Mouse (Mus musculus): Measurements from ENCODE around the gene Bcl2.

Bcl2 gene

GRCm38 (mm10) chr1:106628279-106628678, 85.8 kb downstream of the Bcl2 start:
- DNase-seq (ENCODE audit: low spot score in 2 of 2), result no peak

- DNase-seq (ENCODE audit: low spot score in 2 of 2), result no peak
Observed at GRCm38 (mm10) chr1:106627241-106627640, 86.8 kb downstream of the Bcl2 start.

DNA sequence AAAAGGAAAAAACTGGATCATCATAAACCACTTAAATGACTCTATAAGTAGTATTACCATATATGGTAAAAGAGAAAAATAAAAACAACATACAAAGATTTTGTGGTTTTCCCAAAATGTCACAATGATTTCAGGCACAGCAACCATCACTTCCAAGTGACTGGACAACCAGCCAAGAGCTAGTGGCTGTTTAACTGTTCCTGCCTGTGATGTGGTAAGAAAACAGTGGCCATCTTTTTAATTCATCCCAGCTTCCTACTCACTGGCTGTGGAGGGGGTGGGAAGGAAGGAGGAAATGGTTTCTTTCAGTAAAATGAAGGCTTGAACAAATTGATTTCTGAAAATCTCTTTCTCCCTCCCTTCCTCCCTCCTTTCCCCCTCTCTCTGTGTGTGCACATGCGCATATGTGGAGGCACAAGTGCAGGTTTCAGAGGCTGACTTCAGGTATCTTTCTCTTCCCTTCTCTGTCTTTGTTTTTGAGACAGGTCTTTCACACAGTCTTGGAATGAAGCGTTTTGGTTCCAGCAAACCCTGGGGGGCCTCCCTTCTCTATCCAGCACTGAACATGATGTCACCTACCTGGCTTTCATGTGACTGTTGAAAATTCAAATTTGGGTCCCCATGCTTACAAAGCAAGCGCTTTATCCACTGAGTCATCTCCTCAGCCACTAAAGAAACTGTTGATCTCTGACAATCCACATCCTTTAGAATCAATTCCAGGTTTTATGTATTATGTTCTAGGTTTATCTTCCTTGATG, 93.7 kb downstream of the Bcl2 start:
- DNase-seq (ENCODE audit: low spot score in 2 of 2), result no peak

GRCm38 (mm10) chr1:106618814-106619213, 95.3 kb downstream of the Bcl2 start:
- DNase-seq (ENCODE audit: low spot score in 2 of 2), result no peak

GRCm38 (mm10) chr1:106616955-106617354, 97.1 kb downstream of the Bcl2 start:
- no peak for DNase-seq (ENCODE audit: low spot score in 2 of 2)

DNA sequence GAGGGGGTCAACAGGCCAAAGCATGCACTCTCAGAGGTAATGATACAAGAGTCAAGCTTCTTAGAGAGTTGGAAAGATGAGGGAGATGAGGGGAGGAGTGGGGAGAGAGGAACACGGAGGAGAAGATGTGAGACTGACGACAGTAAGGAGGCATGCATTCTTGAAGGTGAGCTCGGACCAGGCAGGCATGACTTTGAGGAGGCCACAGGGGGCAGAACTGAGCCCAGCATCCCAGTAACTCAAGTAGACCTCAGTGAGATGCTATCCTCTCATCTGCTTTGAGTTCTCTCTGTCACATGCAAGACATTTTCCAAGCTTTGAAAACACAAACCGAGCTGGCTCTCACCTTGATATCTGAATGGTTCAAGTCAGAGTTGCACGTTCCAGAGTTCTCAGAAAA, 100.7 kb downstream of the Bcl2 start:
- DNase-seq (ENCODE audit: low spot score in 2 of 2), result no peak

- peak; percentile 21 to 29 for DNase-seq (ENCODE audit: low spot score in 2 of 2)
Observed at GRCm38 (mm10) chr1:106612166-106613031, 101.7 kb downstream of the Bcl2 start.

DNA sequence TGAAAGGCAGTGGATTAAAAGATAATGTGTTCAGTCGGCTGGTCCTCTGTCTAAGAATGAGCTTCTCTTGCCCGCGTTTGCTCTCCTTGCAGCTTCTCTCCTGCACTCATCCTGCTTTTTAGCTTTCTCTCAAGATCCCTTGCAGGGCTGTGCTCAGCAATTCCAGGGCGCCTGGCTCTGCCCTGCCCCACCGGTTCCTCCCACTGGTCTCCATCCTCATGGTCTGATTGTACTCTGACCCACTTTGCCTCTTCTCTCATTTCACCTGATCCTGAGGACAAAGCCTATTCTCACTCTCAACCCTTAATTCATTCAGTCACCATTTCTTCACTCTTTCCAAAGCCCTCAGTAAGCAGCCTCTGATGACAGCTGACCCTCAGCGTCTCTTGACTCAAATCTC, 102.8 kb downstream of the Bcl2 start:
- no peak for DNase-seq (ENCODE audit: low spot score in 2 of 2)

DNA sequence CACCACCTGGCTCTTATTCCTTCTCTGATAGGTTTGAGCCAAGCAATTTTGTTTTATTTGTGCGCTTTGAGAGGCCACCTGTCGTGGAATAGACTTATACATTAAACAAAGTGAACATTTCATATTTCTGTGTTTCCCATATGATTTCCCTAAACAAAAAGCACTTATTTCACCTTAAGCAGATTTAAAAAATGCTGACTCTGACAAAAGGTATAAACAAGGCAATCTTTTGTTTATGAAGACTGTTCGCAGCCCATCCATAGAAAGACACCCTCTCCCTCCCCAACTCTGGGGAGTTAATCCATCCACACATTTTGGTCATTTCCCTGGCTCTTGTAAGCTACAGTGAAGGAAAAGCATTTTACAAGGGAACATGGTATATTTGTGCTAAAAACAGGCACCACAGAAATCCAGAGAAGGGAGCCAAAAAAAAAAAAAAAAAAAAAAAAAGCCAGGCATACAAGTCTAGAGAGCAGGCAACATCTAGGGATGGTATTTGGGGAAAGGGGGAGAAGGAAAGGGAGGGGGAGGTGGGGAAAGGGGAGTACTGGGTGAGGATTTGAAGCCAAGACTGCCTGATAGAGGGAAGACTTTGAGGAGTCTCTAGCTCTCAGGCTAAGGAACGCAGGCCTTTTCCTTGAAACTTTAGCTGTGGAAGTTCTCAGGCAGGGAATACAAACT, 105.8 kb downstream of the Bcl2 start:
- DNase-seq (ENCODE audit: low spot score in 2 of 2), result no peak

DNA sequence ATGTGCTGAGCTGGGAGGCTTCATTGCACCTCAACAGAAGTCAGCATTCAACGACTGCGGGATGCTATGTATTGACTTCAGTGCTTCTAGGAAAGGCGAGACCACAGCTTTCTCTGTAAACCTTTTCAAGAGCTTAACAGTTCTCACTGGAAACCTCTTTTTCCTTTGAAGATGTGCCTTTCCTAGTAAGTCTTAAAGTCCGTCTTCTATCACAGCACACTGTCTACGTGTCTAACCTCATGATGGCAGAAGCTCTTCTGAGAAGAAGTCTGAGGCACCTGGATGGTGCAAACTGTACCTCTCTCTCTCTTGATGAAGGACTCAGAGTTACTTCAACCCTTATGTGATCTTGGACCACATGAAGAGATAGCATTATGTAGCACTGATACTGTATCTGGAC, 107.1 kb downstream of the Bcl2 start:
- DNase-seq (ENCODE audit: low spot score in 2 of 2), result no peak

DNA sequence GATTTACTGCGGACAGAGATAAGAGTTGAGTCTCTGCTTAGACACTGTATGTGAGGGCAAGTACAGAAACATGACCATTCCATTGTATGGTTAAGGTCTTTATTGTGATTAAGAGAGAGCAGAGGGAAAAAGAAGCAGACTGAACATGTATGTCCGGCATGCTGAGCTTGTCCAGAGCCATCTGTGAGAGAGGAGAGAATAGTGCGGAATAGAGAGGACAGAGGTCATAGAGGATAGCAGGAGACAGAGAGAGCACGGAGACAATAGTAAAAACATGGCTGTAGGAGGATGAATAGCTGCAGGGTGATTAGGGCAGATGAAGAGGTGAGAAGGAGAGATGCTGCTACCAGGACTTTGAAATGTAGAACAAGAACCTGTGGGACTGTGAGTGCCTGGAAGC, 110.7 kb downstream of the Bcl2 start:
- DNase-seq (ENCODE audit: low spot score in 2 of 2), result no peak

GRCm38 (mm10) chr1:106602941-106603340, 111.1 kb downstream of the Bcl2 start:
- no peak for DNase-seq (ENCODE audit: low spot score in 2 of 2)

DNA sequence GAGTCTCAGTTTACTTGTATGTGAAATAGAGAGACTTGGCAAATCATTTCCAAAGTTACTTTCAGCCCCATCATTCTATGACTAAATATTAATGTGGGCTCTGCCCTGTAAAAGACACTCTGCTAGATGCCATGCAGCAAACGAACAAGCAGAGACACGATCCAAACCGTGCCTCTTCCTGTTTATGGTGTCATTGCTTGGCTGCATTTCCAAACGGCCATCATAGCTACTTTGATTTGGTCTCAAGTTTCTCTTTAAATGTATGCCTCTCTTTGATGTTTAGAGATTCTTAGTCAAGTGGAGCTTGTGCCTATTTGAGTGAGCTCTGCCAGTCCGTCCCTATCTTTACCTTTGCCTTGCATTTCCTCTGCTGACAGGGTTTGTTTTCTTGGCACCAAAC, 111.5 kb downstream of the Bcl2 start:
- DNase-seq (ENCODE audit: low spot score in 2 of 2), result no peak

DNA sequence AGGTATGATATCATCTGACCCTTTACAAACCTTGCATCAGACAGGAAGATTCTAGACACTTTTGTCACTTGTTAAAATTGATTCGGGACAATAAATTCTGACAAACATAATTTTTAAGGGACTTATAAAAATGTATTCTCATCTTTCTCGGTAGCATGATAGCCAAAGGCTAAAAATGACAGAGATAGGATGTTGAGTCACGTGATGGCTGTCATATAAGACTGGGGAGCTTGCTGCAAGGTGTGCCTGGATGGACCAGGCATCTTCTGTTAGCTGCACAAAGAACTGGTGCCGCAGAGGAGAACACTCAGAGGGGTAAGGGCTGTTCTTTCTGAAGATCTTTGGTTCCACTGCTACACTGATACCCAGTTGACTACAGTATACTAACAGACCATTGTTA, 112.8 kb downstream of the Bcl2 start:
- no peak for DNase-seq (ENCODE audit: low spot score in 2 of 2)

DNA sequence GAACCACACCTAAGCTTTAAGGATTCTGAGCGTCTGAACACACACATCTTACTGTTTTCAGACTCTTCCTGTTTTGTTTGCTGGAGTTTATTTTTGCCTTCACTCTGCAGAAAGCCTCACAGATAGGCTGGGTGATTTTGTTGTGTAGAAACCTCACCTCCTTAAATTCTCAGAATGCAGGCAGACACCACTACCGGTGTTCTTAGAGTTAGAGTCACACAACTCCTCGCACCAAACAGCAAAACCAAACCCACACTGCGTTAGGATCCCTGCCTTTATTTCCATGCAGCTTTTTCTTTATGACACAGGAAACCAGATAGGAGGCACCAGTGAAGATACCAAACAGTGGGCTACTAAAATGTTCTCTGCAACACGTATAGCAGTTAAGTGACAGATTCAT, 113.2 kb downstream of the Bcl2 start:
- peak; percentile 22 for DNase-seq (ENCODE audit: low spot score in 2 of 2)

DNA sequence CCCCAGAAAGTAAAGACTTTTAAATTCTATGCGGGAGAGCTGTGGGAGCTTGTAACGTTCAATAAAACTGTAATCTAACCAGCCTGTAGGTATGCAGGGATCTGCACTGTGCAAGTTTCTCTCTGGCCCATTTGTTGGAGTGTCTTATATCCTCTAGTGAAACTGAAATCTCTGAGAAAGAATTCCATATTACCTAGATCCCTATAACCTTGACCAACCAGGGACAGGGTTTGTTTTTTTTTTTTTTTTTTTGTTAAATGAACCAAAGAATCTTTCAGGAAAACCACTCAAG, 115.8 kb downstream of the Bcl2 start:
- no peak for DNase-seq (ENCODE audit: low spot score in 2 of 2)

DNA sequence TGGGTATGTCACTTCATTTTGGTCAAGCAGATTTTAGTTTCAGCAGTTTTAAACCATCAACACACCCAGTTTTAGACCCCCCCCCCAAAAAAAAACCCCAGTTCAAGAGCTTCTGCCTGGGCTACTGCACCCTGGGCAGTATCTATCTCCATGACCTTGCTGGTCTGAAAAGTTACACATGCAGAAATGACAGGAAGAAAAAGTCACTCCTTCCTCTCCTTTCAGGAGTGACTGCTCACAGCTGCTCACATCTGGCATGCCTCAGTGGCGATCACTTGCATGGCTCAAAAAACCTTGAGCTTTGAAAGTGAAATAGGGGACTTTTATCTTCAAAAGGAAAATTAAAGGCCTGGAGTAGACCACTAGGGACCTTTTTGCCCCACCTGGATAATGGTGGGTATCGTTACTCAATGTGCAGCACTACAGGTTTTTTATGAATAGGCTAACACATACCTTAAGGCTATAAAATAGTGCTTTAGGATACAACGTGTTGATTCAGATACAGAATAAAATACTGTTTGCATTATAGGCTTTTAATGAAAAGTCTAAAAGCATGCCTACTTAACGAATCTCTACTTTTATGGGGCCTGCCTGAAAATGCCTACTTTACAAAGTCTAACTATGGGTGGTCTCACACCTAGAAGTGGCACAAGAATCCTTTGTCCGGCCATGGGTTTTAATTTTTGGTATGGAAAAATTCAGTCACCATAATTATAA, 116.3 kb downstream of the Bcl2 start:
- no peak for DNase-seq (ENCODE audit: low spot score in 2 of 2)

DNA sequence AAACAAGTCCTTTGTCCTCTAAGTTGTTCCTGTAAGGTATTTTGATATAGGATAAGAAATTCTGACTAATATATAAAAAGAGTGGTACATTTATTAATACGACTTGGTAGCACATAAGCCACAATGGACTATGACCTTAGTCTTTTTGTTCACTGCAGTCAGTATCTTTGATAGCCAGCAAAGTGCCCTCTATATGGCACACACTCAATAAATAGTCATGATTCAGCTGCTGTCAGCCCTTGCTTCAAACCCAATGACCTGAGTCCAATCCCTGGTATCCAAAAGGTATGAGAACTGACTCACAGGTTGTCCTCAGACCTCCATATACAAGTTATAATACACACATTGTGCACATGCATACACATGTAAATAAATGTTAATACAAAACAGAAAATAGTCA, 117.7 kb downstream of the Bcl2 start:
- no peak for DNase-seq (ENCODE audit: low spot score in 2 of 2)

DNA sequence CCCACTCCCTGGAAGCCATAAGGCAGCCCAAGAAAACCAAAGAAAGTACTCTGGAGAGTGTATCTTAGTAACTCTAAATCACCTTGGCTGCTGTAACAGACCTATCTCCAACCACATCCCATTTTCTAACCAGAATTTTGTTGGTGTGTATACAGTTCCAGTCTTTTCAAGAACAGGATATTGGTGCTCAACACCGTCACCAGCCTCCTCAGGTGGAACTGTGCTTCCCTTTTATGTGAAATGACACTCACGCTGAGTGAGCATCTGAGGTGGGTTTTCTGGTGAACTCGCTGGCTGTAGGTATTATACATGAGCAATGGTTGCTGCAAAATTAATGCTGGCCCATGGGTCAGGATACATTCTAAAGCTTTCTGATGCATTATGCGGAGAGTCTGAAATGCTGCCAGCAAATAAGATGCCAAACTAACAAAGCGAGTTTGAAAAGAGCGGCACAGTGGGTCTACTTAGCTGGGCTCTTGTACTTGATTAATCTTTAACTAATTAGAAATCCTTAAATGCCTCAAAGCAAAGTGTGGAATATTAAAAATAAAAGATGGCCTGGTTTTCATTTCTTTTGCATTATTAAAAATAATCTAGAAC, 118.7 kb downstream of the Bcl2 start:
- no peak for DNase-seq (ENCODE audit: low spot score in 2 of 2)

DNA sequence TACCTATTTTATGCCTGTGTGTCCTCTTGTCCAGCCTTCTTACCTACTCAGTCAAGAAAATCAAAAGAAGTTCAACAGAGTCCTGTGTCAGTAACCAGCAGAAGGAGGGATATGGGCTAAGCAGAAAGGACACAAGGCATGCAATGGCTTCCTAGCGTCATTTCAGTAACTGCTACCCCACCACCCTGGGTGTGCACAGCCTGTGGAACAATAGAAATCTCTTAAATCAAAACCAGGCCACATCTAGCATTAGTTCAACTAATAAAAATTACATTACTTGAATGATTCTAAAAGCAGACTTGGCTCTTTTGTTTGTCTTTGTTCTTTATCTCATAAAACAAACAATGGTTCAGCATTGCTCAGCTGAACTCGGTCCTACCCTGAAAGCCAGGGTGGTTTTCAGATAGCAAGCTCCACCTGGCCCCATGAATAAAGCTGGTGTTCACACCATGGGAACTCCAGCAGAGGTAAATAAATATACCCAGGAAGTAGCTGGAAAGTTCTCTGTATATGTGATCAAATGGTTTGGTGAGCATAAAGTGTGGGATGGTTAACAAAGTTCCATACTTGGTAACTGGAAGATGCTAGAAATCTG, 122.8 kb downstream of the Bcl2 start:
- DNase-seq (ENCODE audit: low spot score in 2 of 2), result no peak

DNA sequence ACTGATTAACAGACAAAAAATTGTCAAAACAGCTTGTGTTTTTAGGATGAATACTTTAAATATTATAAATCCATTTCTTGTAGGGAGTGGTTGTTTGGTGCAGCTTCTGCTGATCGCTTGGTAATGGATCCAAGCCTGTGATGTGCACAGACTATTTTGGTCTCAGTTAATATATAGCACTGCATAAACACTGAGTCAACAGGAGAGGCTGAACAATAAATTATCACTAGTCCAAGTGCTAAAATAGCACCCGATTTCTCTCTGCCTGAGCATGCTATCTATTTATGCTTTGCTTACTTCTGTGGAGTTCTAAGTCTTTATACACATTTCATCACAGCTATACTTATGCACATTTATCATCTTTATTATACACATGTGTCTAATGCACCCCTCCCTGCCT, 124.9 kb downstream of the Bcl2 start:
- no peak for DNase-seq (ENCODE audit: low spot score in 2 of 2)
